Mouse (Mus musculus) ES-E14 (cell line): ENCODE results near the gene Myo7a. TPM values are rescaled to one million over a fixed set of nuclear protein-coding genes. Genes with fewer than 3 reads are reported as not detected.

Experiments used
- DNase-seq: peaks from one replicate; pipeline ENCODE4 v3.0.0-alpha.2; 2013; ENCODE audit warnings: low read depth, low spot score
- H3K27ac ChIP-seq: 2 replicates; pipeline ENCODE4 v1.5.1; 2012; ENCODE audit warnings: low read depth, mild to moderate bottlenecking, low read length, moderate library complexity, mixed read lengths; ENCODE audit not compliant: poor library complexity, insufficient read depth, severe bottlenecking
- H3K36me3 ChIP-seq: 2 replicates; pipeline ENCODE4 v1.6.1; 2012; ENCODE audit warnings: mild to moderate bottlenecking, low read length, moderate library complexity, mixed read lengths; ENCODE audit not compliant: control insufficient read depth, poor library complexity, insufficient read depth, severe bottlenecking
- H3K4me1 ChIP-seq, 2 experiments: fragments of 150-350 bp in 1 of 2; sonication (generic) in 1 of 2; 2 replicates each; pipeline ENCODE4 v1.6.1; 2012; ENCODE audit warnings: low read length in 2 of 2, mild to moderate bottlenecking in 1 of 2, mixed read lengths in 1 of 2; ENCODE audit not compliant: control insufficient read depth in 2 of 2, insufficient read depth in 2 of 2, poor library complexity in 1 of 2
- H3K4me3 ChIP-seq, 2 experiments: fragments of 150-350 bp in 1 of 2; sonication (generic) in 1 of 2; 2 replicates each; pipeline ENCODE4 v1.5.1; 2012; ENCODE audit warnings: low read length in 2 of 2, low read depth in 1 of 2, mild to moderate bottlenecking in 1 of 2, mixed read lengths in 1 of 2; ENCODE audit not compliant: insufficient read depth in 1 of 2, poor library complexity in 1 of 2, severe bottlenecking in 1 of 2
- H3K9ac ChIP-seq: 2 replicates; pipeline ENCODE4 v1.6.1; 2012; ENCODE audit warnings: low read depth, mild to moderate bottlenecking, low read length, mixed read lengths; ENCODE audit not compliant: poor library complexity, insufficient read depth, severe bottlenecking
- H3K9me3 ChIP-seq: fragments of 150-350 bp; sonication (generic); 2 replicates; pipeline ENCODE4 v1.6.1; 2012; ENCODE audit warnings: low read depth, mild to moderate bottlenecking, low read length; ENCODE audit not compliant: control insufficient read depth, insufficient read depth
- CHD2 ChIP-seq: IDR thresholded peaks from 2 replicates; pipeline ENCODE4 v1.6.1; 2014; ENCODE audit warnings: mild to moderate bottlenecking, low read depth, low read length, inconsistent platforms
- HCFC1 ChIP-seq: IDR thresholded peaks from 2 replicates; pipeline ENCODE4 v1.6.1; 2012; ENCODE audit warnings: low read length, inconsistent platforms, borderline replicate concordance; ENCODE audit not compliant: insufficient read depth
- MAFK ChIP-seq: IDR thresholded peaks from 2 replicates; pipeline ENCODE4 v1.6.1; 2014; ENCODE audit warnings: mild to moderate bottlenecking, low read depth, low read length, inconsistent platforms; ENCODE audit not compliant: insufficient read depth
- ZC3H11A ChIP-seq: IDR thresholded peaks from 2 replicates; pipeline ENCODE4 v1.6.1; 2012; ENCODE audit warnings: low read depth, mild to moderate bottlenecking, inconsistent platforms, low read length, borderline replicate concordance
- ZNF384 ChIP-seq: IDR thresholded peaks from 2 replicates; pipeline ENCODE4 v1.6.1; 2012; ENCODE audit warnings: low read depth, low read length, inconsistent platforms
- in situ Hi-C, 2 experiments: fragments of 600-800 bp; cut with MboI; formaldehyde crosslinking; loops; one replicate each; pipeline ENCODE4 v1.15.1; 2025; ENCODE audit warnings: low sequenced_read_pairs in 2 of 2, inconsistent platforms in 1 of 2; ENCODE audit not compliant: unreplicated experiment in 2 of 2
- total RNA-seq: library from RNA; depleted of rRNA; stranded (reverse); fragments of 300-350 nt; gene quantifications from 2 replicates; pipeline ENCODE4 v1.2.3, GENCODE M21; 2012; rRNA removed

The Myo7a gene
- 1.8 and 2.1 TPM in 2 replicates for total RNA-seq

- in situ Hi-C loops: loop anchor here (5.0 to 10.0 kb wide), 2 partner anchors 367 to 375 kb away; no protein-coding TSS in a partner anchor
- no peak within 1 kb of the TSS for H3K27ac ChIP-seq
- no peak for DNase-seq
Observed at GRCm38 (mm10) chr7:98119179-98119960, at the start of gene Myo7a. Gene Myo7a, minus strand, starts transcription at chr7:98119524.

GRCm38 (mm10) chr7:98164999-98165528 lies 45.7 kb upstream of the Myo7a start:
- TF ChIP-seq CHD2 (no peak), ZC3H11A (no peak), MAFK (no peak), HCFC1 (no peak), ZNF384 (no peak)
- no peaks in the 10 kb centered on the region for H3K9me3 ChIP-seq
- 0 out of 2 replicates have a peak overlapping the region, but pooled peaks have one; percentile 7 for H3K27ac ChIP-seq
- in situ Hi-C loops: no loop called here
- peaks cover 4 to 33% of the 10 kb centered on the region in 2 experiments; a peak in 2 of 4 replicates for H3K4me1 ChIP-seq
- DNase-seq: no peak
- H3K9ac ChIP-seq: no peak overlapping the region
- peaks cover 6% of the 10 kb centered on the region; the same call in 1 of the 2 replicates for H3K36me3 ChIP-seq
- H3K4me3 ChIP-seq: no peak overlapping the region

More at GRCm38 (mm10) chr7:98119179-98119960, at the start of gene Myo7a:
- Histone ChIP-seq H3K4me3 (peak within 1 kb of the TSS; percentile 34 to 59; a peak in 3 of 4 replicates), H3K4me1 (peaks cover 0 to 5% of the 10 kb centered on the region in 2 experiments; a peak in 1 of 4 replicates), H3K36me3 (peaks cover 3% of the 10 kb centered on the region; the same call in 1 of the 2 replicates), H3K9ac (peak within 1 kb of the TSS; percentile 33; the same call in 1 of the 2 replicates), H3K9me3 (no peaks in the 10 kb centered on the region)
- TF ChIP-seq ZNF384 (no peak), ZC3H11A (no peak), CHD2 (no peak), MAFK (no peak), HCFC1 (no peak)

- no peak for DNase-seq
- no peak overlapping the region for H3K4me3 ChIP-seq
Observed at GRCm38 (mm10) chr7:98164382-98164998, 45.2 kb upstream of the Myo7a start.

GRCm38 (mm10) chr7:98163700-98164099 lies 44.4 kb upstream of the Myo7a start:
- TF ChIP-seq ZNF384: no peak
- no peak for TF ChIP-seq ZC3H11A
- no peak for TF ChIP-seq HCFC1
- TF ChIP-seq CHD2: no peak
- TF ChIP-seq MAFK: no peak
- no peak for DNase-seq
- no peak overlapping the region for H3K4me3 ChIP-seq
- no peak overlapping the region for H3K9ac ChIP-seq
- peaks cover 6% of the 10 kb centered on the region; the same call in 1 of the 2 replicates for H3K36me3 ChIP-seq
- no peak overlapping the region for H3K27ac ChIP-seq
- H3K9me3 ChIP-seq: no peaks in the 10 kb centered on the region
- H3K4me1 ChIP-seq: peaks cover 2 to 42% of the 10 kb centered on the region in 2 experiments; a peak in 2 of 4 replicates
- in situ Hi-C loops: no loop called here

More at GRCm38 (mm10) chr7:98164382-98164998, 45.2 kb upstream of the Myo7a start:
- Histone ChIP-seq H3K36me3 (peaks cover 6% of the 10 kb centered on the region; the same call in 1 of the 2 replicates), H3K9ac (no peak overlapping the region), H3K4me1 (peaks cover 4 to 34% of the 10 kb centered on the region in 2 experiments; a peak in 2 of 4 replicates), H3K9me3 (no peaks in the 10 kb centered on the region), H3K27ac (no peak overlapping the region)
- TF ChIP-seq MAFK: no peak
- TF ChIP-seq CHD2: no peak
- no peak for TF ChIP-seq ZNF384
- TF ChIP-seq HCFC1: no peak
- in situ Hi-C loops: no loop called here
